Mouse (Mus musculus) forebrain, embryonic 15.5 days (tissue): ENCODE measurements around the gene Vwa3b. TPM values are rescaled to one million over a fixed set of nuclear protein-coding genes. Genes with fewer than 3 reads are reported as not detected.

Source experiments
- ATAC-seq: fragments of 200-750 bp; cut with Nextera tagmentation; replicated peaks from 2 replicates; pipeline ENCODE4 v1.8.0; 2017; ENCODE audit warnings: mild to moderate bottlenecking, moderate TSS enrichment, moderate library complexity
- H3K27ac ChIP-seq: fragments of 300-500 bp; sonication (generic); replicated peaks from 2 replicates; pipeline ENCODE4 v1.5.1; 2015; ENCODE audit warnings: mild to moderate bottlenecking, inconsistent platforms
- H3K27me3 ChIP-seq: fragments of 300-500 bp; sonication (generic); 2 replicates; pipeline ENCODE4 v1.6.1; 2015; ENCODE audit warnings: inconsistent platforms
- H3K36me3 ChIP-seq: fragments of 300-500 bp; sonication (generic); 2 replicates; pipeline ENCODE4 v1.6.1; 2015; ENCODE audit warnings: mild to moderate bottlenecking, inconsistent platforms
- H3K4me1 ChIP-seq: fragments of 300-500 bp; sonication (generic); 2 replicates; pipeline ENCODE4 v1.6.1; 2015; ENCODE audit warnings: inconsistent platforms
- H3K4me2 ChIP-seq: fragments of 300-500 bp; sonication (generic); replicated peaks from 2 replicates; pipeline ENCODE4 v1.6.1; 2015; ENCODE audit warnings: mild to moderate bottlenecking, inconsistent platforms
- H3K4me3 ChIP-seq: fragments of 300-500 bp; sonication (generic); 2 replicates; pipeline ENCODE4 v1.5.1; 2015; ENCODE audit warnings: mild to moderate bottlenecking, inconsistent platforms
- H3K9ac ChIP-seq: fragments of 300-500 bp; sonication (generic); replicated peaks from 2 replicates; pipeline ENCODE4 v1.6.1; 2015; ENCODE audit warnings: mild to moderate bottlenecking, inconsistent platforms
- H3K9me3 ChIP-seq: fragments of 300-500 bp; sonication (generic); 2 replicates; pipeline ENCODE4 v1.6.1; 2016; ENCODE audit warnings: inconsistent platforms
- WGBS: fragments of 180-500 bp; shearing (Covaris S2); methylation state at CpG from one replicate; pipeline ENCODE4 v1.1.7; 2015; ENCODE audit warnings: mixed read lengths; 5-methylcytosine and 5-hydroxymethylcytosine counted together
- polyA plus RNA-seq: library from polyadenylated mRNA; unstranded; fragments of >200 nt; fragmentation: Nextera tagmentation; extraction: Ambion mirVana; gene quantifications from 2 replicates; pipeline ENCODE4 v1.2.1, GENCODE M21; 2015

Gene Vwa3b
- polyA plus RNA-seq, 1 experiment from 2014 or later = 1.4 TPM

DNA sequence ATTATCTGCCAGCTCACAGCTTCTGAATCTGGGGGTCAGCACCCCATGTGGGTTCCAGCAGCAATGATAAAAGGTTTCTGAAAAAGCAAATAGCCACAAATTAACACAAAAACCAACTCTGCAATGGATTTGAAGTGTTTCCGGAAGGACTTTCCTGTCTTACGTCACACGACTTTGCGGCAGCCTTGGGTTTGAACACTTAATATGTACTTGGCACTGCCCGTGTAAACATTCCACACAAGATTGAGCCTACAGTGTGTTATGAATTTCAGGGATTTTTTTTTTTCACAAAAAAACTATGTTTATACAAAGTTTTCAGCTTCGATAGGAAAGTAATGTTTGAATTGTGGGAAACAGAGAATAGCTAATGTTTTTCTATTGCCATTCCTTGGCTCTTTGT, 7.4 kb upstream of the Vwa3b start:
- no peaks in the 10 kb centered on the region for H3K27me3 ChIP-seq
- no peak overlapping the region for H3K9ac ChIP-seq
- H3K36me3 ChIP-seq = no peaks in the 10 kb centered on the region
- H3K4me1 ChIP-seq = no peaks in the 10 kb centered on the region
- no peaks in the 10 kb centered on the region for H3K9me3 ChIP-seq
- H3K27ac ChIP-seq = no peak overlapping the region
- no peak overlapping the region for H3K4me2 ChIP-seq
- no peak overlapping the region for H3K4me3 ChIP-seq
- 95% methylated on average over 6 of the region's 6 CpGs for WGBS
- no peak for ATAC-seq

GRCm38 (mm10) chr1:37022704-37023103, 3.7 kb upstream of the Vwa3b start:
- 88% methylated on average over 2 of the region's 2 CpGs for WGBS
- H3K9me3 ChIP-seq = no peaks in the 10 kb centered on the region
- ATAC-seq = no peak

DNA sequence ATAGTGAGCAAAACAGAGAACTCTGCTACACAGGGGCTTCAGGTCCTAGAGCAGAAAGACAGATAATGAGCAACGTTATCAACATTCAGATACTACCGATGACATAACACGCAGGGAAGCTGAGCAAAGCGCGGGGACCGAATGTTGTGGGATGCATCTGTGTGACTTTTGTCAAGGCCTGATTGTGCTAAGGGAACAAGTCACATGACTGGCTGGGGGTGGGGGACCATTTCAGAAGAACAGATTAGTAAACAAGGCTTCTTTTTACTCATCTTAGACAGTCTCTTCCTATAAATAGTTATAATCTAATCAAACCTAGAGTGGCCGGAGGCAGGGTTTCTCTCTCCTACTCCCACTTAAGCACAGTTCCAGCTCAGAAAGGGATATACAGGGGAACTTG, 1.7 kb upstream of the Vwa3b start:
- Histone ChIP-seq H3K36me3 (no peaks in the 10 kb centered on the region), H3K27me3 (no peaks in the 10 kb centered on the region), H3K4me3 (no peak overlapping the region), H3K27ac (no peak overlapping the region), H3K9ac (no peak overlapping the region), H3K4me2 (no peak overlapping the region), H3K9me3 (no peaks in the 10 kb centered on the region), H3K4me1 (peaks cover 8% of the 10 kb centered on the region; the same call in 1 of the 2 replicates)
- no peak for ATAC-seq
- 90% methylated on average over 7 of the region's 7 CpGs for WGBS

More at GRCm38 (mm10) chr1:37022704-37023103, 3.7 kb upstream of the Vwa3b start:
- H3K4me2 ChIP-seq = no peak overlapping the region
- no peaks in the 10 kb centered on the region for H3K4me1 ChIP-seq
- no peak overlapping the region for H3K4me3 ChIP-seq
- H3K9ac ChIP-seq = no peak overlapping the region
- no peak overlapping the region for H3K27ac ChIP-seq
- H3K27me3 ChIP-seq = no peaks in the 10 kb centered on the region
- H3K36me3 ChIP-seq = no peaks in the 10 kb centered on the region

- Histone ChIP-seq H3K36me3 (no peaks in the 10 kb centered on the region), H3K27ac (no peak overlapping the region), H3K9me3 (no peaks in the 10 kb centered on the region), H3K9ac (no peak overlapping the region), H3K4me1 (peaks cover 8% of the 10 kb centered on the region; the same call in 1 of the 2 replicates), H3K4me3 (no peak overlapping the region), H3K4me2 (no peak overlapping the region), H3K27me3 (no peaks in the 10 kb centered on the region)
- no peak for ATAC-seq
- WGBS = 88% methylated on average over 1 of the region's 1 CpGs
Measured at GRCm38 (mm10) chr1:37025376-37025775, 1.0 kb upstream of the Vwa3b start.

- Histone ChIP-seq H3K36me3 (no peaks in the 10 kb centered on the region), H3K27ac (no peak overlapping the region), H3K4me1 (peaks cover 8% of the 10 kb centered on the region; the same call in 1 of the 2 replicates), H3K27me3 (no peaks in the 10 kb centered on the region), H3K9ac (no peak overlapping the region), H3K4me3 (no peak overlapping the region), H3K9me3 (no peaks in the 10 kb centered on the region), H3K4me2 (no peak overlapping the region)
- no peak for ATAC-seq
- WGBS = 85% methylated on average over 6 of the region's 6 CpGs
Measured at GRCm38 (mm10) chr1:37026866-37027265, 470 bp downstream of the Vwa3b start.

DNA sequence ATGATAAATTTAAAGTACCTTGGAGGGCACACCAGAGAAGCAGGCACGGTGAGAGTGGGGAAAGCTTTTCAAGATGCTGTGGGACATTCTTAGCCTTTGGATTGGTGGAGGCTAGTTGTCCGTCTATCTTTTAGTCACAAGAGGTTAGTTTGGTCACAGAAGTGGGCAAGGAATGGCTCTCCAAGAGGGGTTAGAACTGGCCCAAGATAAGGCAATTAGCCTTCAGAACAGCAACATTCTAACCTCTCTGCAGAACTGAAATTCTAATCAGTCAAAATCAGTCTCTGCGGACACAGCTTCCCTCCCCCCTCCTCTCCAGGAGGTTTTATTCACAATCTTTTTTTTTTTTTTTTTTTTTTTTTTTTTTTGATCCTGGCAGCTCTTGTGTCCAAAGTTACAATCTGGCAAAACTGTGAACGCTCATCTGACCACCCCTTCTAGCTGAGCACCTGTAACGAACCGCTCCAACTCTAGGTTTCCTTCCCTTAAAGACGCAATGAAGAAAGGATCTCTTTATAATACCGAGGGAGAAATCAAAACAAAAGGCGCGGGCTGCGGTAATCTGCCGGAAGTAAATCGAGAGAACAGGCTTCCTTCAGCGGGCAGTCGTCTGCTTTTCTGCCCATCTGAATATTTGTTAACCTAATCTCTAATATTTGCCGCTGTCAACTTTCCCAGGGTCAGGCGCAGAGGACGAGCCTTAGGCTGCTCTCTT, 2.2 kb downstream of the Vwa3b start:
- H3K9ac ChIP-seq = peak overlapping the region; percentile 57
- ATAC-seq = no peak
- H3K4me3 ChIP-seq = peak overlapping the region; percentile 54
- H3K9me3 ChIP-seq = no peaks in the 10 kb centered on the region
- H3K27me3 ChIP-seq = no peaks in the 10 kb centered on the region
- H3K27ac ChIP-seq = peak overlapping the region; percentile 60
- H3K4me2 ChIP-seq = peak overlapping the region; percentile 72
- no peaks in the 10 kb centered on the region for H3K36me3 ChIP-seq
- WGBS = 4% methylated on average over 18 of the region's 18 CpGs
- H3K4me1 ChIP-seq = peaks cover 8% of the 10 kb centered on the region; the same call in 1 of the 2 replicates

DNA sequence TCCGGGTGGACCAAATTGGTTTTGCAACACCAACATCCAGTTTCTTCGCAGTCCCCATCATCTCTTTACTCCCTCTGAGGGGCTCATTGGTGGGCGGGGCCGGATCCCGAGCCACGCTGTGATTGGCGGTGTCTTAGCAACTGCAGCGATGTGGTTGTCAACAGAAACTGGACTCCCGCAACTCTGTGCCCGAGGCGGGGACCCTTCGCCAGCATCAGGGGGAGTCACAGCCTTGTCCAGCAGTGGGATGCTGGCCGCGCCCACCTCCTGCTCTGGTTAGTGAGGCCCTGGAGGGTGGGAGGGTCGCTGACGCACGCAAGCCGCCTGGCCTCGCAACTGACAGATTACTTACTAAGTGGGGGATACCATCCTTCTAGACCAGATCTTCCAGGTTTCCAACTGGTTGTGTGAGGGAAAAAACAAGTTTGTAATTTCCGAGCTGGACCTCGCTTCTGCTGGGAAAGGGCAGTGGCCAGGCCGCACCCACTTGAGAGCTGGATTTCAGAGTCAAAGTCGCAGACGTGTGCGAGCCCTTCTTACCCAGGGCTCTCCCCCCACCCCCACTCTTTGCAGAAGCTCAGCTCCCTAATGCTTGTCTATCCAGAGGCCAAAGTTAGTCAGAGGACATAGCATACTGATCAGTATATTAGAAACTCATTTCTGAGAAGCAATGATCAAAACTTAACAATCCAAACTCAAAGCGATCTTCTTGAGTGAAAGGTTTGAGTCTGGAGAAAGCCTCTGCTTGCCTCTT, 2.9 kb downstream of the Vwa3b start:
- Histone ChIP-seq H3K4me3 (peak overlapping the region; percentile 54), H3K27ac (peak overlapping the region; percentile 60)

GRCm38 (mm10) chr1:37029942-37030341, 3.5 kb downstream of the Vwa3b start:
- no peak overlapping the region for H3K27ac ChIP-seq
- ATAC-seq = no peak
- H3K4me1 ChIP-seq = peaks cover 8% of the 10 kb centered on the region; the same call in 1 of the 2 replicates
- H3K36me3 ChIP-seq = no peaks in the 10 kb centered on the region
- peak overlapping the region; percentile 72; the same call in 1 of the 2 replicates for H3K4me2 ChIP-seq
- 45% methylated on average over 5 of the region's 5 CpGs for WGBS
- H3K4me3 ChIP-seq = no peak overlapping the region
- no peaks in the 10 kb centered on the region for H3K27me3 ChIP-seq
- H3K9ac ChIP-seq = no peak overlapping the region
- no peaks in the 10 kb centered on the region for H3K9me3 ChIP-seq

More for the DNA sequence above, 2.9 kb downstream of the Vwa3b start:
- no peaks in the 10 kb centered on the region for H3K36me3 ChIP-seq
- H3K4me2 ChIP-seq = peak overlapping the region; percentile 72
- 3% methylated on average over 26 of the region's 26 CpGs for WGBS
- peak overlapping the region; percentile 57 for H3K9ac ChIP-seq
- peaks cover 8% of the 10 kb centered on the region; the same call in 1 of the 2 replicates for H3K4me1 ChIP-seq
- ATAC-seq = peak; percentile 99
- H3K9me3 ChIP-seq = no peaks in the 10 kb centered on the region
- no peaks in the 10 kb centered on the region for H3K27me3 ChIP-seq

DNA sequence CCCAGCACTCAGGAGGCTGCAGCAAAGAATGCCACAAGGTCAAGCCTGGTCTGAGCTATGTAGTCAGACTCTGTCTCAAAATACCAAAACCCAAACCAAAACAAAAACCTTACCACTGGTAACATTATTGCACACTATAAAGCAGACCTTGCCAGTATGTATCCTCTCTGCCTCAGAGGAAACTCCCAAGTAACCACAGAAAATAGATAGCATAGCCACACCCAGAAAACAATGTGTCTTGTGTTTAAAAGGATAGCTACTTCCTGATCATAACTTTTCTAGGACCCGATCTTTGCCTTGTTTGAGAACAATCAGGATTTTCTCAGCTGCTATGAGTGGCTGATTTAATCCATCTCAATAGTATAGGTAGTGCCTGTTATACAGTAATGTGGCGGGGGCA, 4.3 kb downstream of the Vwa3b start:
- no peak overlapping the region for H3K4me3 ChIP-seq
- no peaks in the 10 kb centered on the region for H3K36me3 ChIP-seq
- peaks cover 8% of the 10 kb centered on the region; the same call in 1 of the 2 replicates for H3K4me1 ChIP-seq
- H3K9ac ChIP-seq = no peak overlapping the region
- no peaks in the 10 kb centered on the region for H3K27me3 ChIP-seq
- H3K27ac ChIP-seq = no peak overlapping the region
- H3K4me2 ChIP-seq = no peak overlapping the region
- no peaks in the 10 kb centered on the region for H3K9me3 ChIP-seq
- ATAC-seq = no peak
- 75% methylated on average over 2 of the region's 2 CpGs for WGBS

DNA sequence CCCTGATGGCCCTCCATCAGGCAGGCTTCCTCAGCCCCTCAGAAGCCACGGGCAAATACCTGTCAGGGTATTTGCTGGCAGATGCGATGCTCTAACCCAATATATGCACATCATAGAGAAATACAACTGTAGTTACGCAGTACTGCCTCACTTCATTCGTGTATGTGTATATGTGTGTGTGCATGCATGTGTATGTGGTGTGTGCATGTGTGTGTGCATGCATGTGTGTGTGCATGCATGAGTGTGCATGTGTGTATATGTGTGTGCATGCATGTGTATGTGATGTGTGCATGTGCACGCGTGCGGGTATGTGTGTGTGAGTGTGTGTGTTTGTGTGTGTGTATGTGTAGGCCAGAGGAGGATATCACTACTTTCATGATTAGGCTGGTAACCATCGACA, 9.5 kb downstream of the Vwa3b start:
- no peak overlapping the region for H3K27ac ChIP-seq
- H3K4me3 ChIP-seq = no peak overlapping the region
- 93% methylated on average over 8 of the region's 8 CpGs for WGBS
- H3K4me1 ChIP-seq = no peaks in the 10 kb centered on the region
- ATAC-seq = no peak
- no peaks in the 10 kb centered on the region for H3K9me3 ChIP-seq
- H3K4me2 ChIP-seq = no peak overlapping the region
- no peaks in the 10 kb centered on the region for H3K36me3 ChIP-seq
- no peaks in the 10 kb centered on the region for H3K27me3 ChIP-seq
- H3K9ac ChIP-seq = no peak overlapping the region

DNA sequence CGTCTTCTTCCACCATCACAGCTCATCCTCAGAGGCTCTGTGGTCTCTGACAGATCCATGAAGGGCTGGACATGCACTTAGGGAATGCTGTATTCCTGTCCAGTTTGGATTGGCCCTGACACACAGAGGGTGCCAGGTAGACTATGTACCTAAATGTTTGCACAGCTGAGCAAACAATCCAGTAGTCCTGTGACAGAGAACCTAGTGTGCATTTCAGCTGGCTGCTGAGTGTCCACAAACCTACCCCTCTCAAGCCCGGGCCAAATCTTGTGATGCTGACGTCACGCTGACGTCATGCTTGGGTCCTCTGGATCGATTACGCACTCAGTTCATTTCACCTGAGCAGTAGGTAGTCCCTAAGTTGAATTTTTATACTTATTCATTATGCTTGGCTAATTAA, 14.7 kb downstream of the Vwa3b start:
- no peak overlapping the region for H3K4me3 ChIP-seq
- WGBS = 94% methylated on average over 7 of the region's 7 CpGs
- no peak overlapping the region for H3K27ac ChIP-seq
- no peaks in the 10 kb centered on the region for H3K27me3 ChIP-seq
- no peak overlapping the region for H3K9ac ChIP-seq
- no peaks in the 10 kb centered on the region for H3K4me1 ChIP-seq
- no peaks in the 10 kb centered on the region for H3K9me3 ChIP-seq
- H3K4me2 ChIP-seq = no peak overlapping the region
- no peaks in the 10 kb centered on the region for H3K36me3 ChIP-seq
- no peak for ATAC-seq

DNA sequence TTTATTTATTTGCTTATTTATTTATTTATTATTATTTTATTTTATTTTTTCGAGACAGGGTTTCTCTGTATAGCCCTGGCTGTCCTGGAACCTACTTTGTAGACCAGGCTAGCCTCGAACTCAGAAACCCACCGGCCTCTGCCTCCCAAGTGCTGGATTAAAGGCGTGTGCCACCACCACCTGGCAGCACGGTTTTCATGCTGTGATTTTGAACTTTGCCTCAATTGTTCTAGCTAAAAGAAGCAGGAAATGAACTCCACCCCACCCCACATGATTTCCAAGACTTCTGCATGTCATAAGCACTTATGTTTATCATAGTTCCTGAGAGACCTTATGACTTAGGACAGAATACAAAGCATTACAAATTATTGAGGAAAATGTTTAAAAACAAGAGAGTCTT, 15.5 kb downstream of the Vwa3b start:
- no peaks in the 10 kb centered on the region for H3K4me1 ChIP-seq
- H3K27me3 ChIP-seq = no peaks in the 10 kb centered on the region
- H3K4me3 ChIP-seq = no peak overlapping the region
- ATAC-seq = no peak
- no peak overlapping the region for H3K4me2 ChIP-seq
- H3K9ac ChIP-seq = no peak overlapping the region
- H3K27ac ChIP-seq = no peak overlapping the region
- WGBS = 78% methylated on average over 5 of the region's 5 CpGs
- H3K36me3 ChIP-seq = no peaks in the 10 kb centered on the region
- no peaks in the 10 kb centered on the region for H3K9me3 ChIP-seq
